In genomic region chr11:106159216-106159920, GRCm38 (mm10) we compare ENCODE assay signal across 7 mouse cellular contexts. TPM values are rescaled to one million over a fixed set of nuclear protein-coding genes. Genes with fewer than 3 reads are reported as not detected.
DNase-seq lines count a peak whose midpoint lies in the region; ATAC-seq lines count a peak whose summit lies in the region.

No protein-coding gene starts in this region.

- peak overlapping the region; percentile 99 for H3K27ac ChIP-seq in embryonic facial prominence, embryonic 10.5 days (replicated peaks)
- peak overlapping the region; percentile 99 for H3K27ac ChIP-seq in hindbrain, embryonic 10.5 days

- H3K9me3 ChIP-seq in embryonic facial prominence, embryonic 10.5 days = no peaks in the 10 kb centered on the region
- no peaks in the 10 kb centered on the region for H3K9me3 ChIP-seq in hindbrain, embryonic 10.5 days
- no peaks in the 10 kb centered on the region for H3K9me3 ChIP-seq in megakaryocyte, embryonic 14.5 days

- under 1% methylated on average over 25 of the region's 25 CpGs for WGBS in embryonic facial prominence, embryonic 10.5 days
- WGBS in hindbrain, embryonic 10.5 days = 2% methylated on average over 25 of the region's 25 CpGs

- peak; percentile 71 for ATAC-seq in CD4-positive, CD25-positive, alpha-beta regulatory T cell, adult 4 months

- H3K36me3 ChIP-seq in embryonic facial prominence, embryonic 10.5 days (replicated peaks) = peaks cover 73% of the 10 kb centered on the region
- peaks cover 68% of the 10 kb centered on the region for H3K36me3 ChIP-seq in hindbrain, embryonic 10.5 days
- peaks cover 61% of the 10 kb centered on the region for H3K36me3 ChIP-seq in megakaryocyte, embryonic 14.5 days (replicated peaks; ENCODE audit: low read length)

- peak; percentile 31 for DNase-seq in NIH3T3 (ENCODE audit: low read depth)
- peak; percentile 83 for DNase-seq in embryonic facial prominence, embryonic 10.5 days (ENCODE audit: low spot score)
- peak; percentile 67 for DNase-seq in hindbrain, embryonic 10.5 days (ENCODE audit: low spot score)
- peak; percentile 43 to 59 for DNase-seq in layer of hippocampus, postnatal 14 days (ENCODE audit: low spot score in 2 of 2)
- DNase-seq in spleen, postnatal 36 days (ENCODE audit: low spot score in 2 of 2) = peak; percentile 93 to 94

- H3K27me3 ChIP-seq in embryonic facial prominence, embryonic 10.5 days (replicated peaks; ENCODE audit: low read depth, poor library complexity, severe bottlenecking) = no peaks in the 10 kb centered on the region
- H3K27me3 ChIP-seq in hindbrain, embryonic 10.5 days (ENCODE audit: insufficient read depth, poor library complexity, severe bottlenecking) = no peaks in the 10 kb centered on the region
- peaks cover 32% of the 10 kb centered on the region for H3K27me3 ChIP-seq in megakaryocyte, embryonic 14.5 days (replicated peaks)

- H3K4me3 ChIP-seq in embryonic facial prominence, embryonic 10.5 days = peak overlapping the region; percentile 90
- H3K4me3 ChIP-seq in hindbrain, embryonic 10.5 days = peak overlapping the region; percentile 89
- H3K4me3 ChIP-seq in megakaryocyte, embryonic 14.5 days (replicated peaks) = peak overlapping the region; percentile 95

- H3K4me1 ChIP-seq in embryonic facial prominence, embryonic 10.5 days = peaks cover 58% of the 10 kb centered on the region
- peaks cover 64% of the 10 kb centered on the region for H3K4me1 ChIP-seq in hindbrain, embryonic 10.5 days (replicated peaks)
- peaks cover 68% of the 10 kb centered on the region for H3K4me1 ChIP-seq in megakaryocyte, embryonic 14.5 days

RNA-seq across cellular contexts. Expression of gene Gm10840, which starts 1.3 kb away (rescaled TPM):
- polyA plus RNA-seq in CD4-positive, CD25-positive, alpha-beta regulatory T cell, adult 4 months (2017; shearing (Covaris generic)) = not detected
- 1.5 TPM in 1 of 2 replicates, not detected in the other for polyA plus RNA-seq in embryonic facial prominence, embryonic 10.5 days (2016; fragmentation: Nextera tagmentation; extraction: Ambion mirVana)
- polyA plus RNA-seq in hindbrain, embryonic 10.5 days (2016; fragmentation: Nextera tagmentation; extraction: Ambion mirVana) = 0.67 TPM in 1 of 2 replicates, not detected in the other
- total RNA-seq in layer of hippocampus, postnatal 14 days (2021) = not detected
- not detected in 2 replicates for polyA plus RNA-seq in megakaryocyte, embryonic 14.5 days (2012; ENCODE audit: insufficient read depth, low replicate concordance)

RNA-seq across cellular contexts. Expression of gene Limd2, which starts 1.3 kb away (rescaled TPM):
- 100 to 1,000 TPM; 597 to 715 TPM for polyA plus RNA-seq in CD4-positive, CD25-positive, alpha-beta regulatory T cell, adult 4 months (2017; shearing (Covaris generic))
- polyA plus RNA-seq in embryonic facial prominence, embryonic 10.5 days (2016; fragmentation: Nextera tagmentation; extraction: Ambion mirVana) = 445 and 476 TPM in 2 replicates
- polyA plus RNA-seq in hindbrain, embryonic 10.5 days (2016; fragmentation: Nextera tagmentation; extraction: Ambion mirVana) = 366 and 418 TPM in 2 replicates
- total RNA-seq in layer of hippocampus, postnatal 14 days (2021) = 100 to 1,000 TPM; 139 to 142 TPM
- polyA plus RNA-seq in megakaryocyte, embryonic 14.5 days (2012; ENCODE audit: insufficient read depth, low replicate concordance) = 121 and 146 TPM in 2 replicates

RNA-seq across cellular contexts. Expression of gene Strada, which starts 42.6 kb away (rescaled TPM):
- polyA plus RNA-seq in CD4-positive, CD25-positive, alpha-beta regulatory T cell, adult 4 months (2017; shearing (Covaris generic)) = 10 to 100 TPM; 34.5 to 40.0 TPM
- 40.0 and 40.4 TPM in 2 replicates for polyA plus RNA-seq in embryonic facial prominence, embryonic 10.5 days (2016; fragmentation: Nextera tagmentation; extraction: Ambion mirVana)
- polyA plus RNA-seq in hindbrain, embryonic 10.5 days (2016; fragmentation: Nextera tagmentation; extraction: Ambion mirVana) = 37.8 and 46.0 TPM in 2 replicates
- 10 to 100 TPM; 28.7 to 34.2 TPM for total RNA-seq in layer of hippocampus, postnatal 14 days (2021)
- polyA plus RNA-seq in megakaryocyte, embryonic 14.5 days (2012; ENCODE audit: insufficient read depth, low replicate concordance) = 50.4 and 187 TPM in 2 replicates

RNA-seq across cellular contexts. Expression of gene Ccdc47, which starts 56.8 kb away (rescaled TPM):
- polyA plus RNA-seq in CD4-positive, CD25-positive, alpha-beta regulatory T cell, adult 4 months (2017; shearing (Covaris generic)) = 10 to 100 TPM; 92.6 to 96.6 TPM
- polyA plus RNA-seq in embryonic facial prominence, embryonic 10.5 days (2016; fragmentation: Nextera tagmentation; extraction: Ambion mirVana) = 71.2 and 72.9 TPM in 2 replicates
- 57.7 and 69.0 TPM in 2 replicates for polyA plus RNA-seq in hindbrain, embryonic 10.5 days (2016; fragmentation: Nextera tagmentation; extraction: Ambion mirVana)
- total RNA-seq in layer of hippocampus, postnatal 14 days (2021) = 10 to 100 TPM; 94.8 to 96.3 TPM
- polyA plus RNA-seq in megakaryocyte, embryonic 14.5 days (2012; ENCODE audit: insufficient read depth, low replicate concordance) = 1.4 and 4.7 TPM in 2 replicates

RNA-seq across cellular contexts. Expression of gene Ddx42, which starts 57.4 kb away (rescaled TPM):
- 100 to 1,000 TPM in 1 of 2 experiments, 10 to 100 TPM in 1; 84.7 to 135 TPM for polyA plus RNA-seq in CD4-positive, CD25-positive, alpha-beta regulatory T cell, adult 4 months (2017; shearing (Covaris generic))
- 107 and 108 TPM in 2 replicates for polyA plus RNA-seq in embryonic facial prominence, embryonic 10.5 days (2016; fragmentation: Nextera tagmentation; extraction: Ambion mirVana)
- 85.6 and 98.1 TPM in 2 replicates for polyA plus RNA-seq in hindbrain, embryonic 10.5 days (2016; fragmentation: Nextera tagmentation; extraction: Ambion mirVana)
- total RNA-seq in layer of hippocampus, postnatal 14 days (2021) = 10 to 100 TPM; 67.4 to 67.8 TPM
- polyA plus RNA-seq in megakaryocyte, embryonic 14.5 days (2012; ENCODE audit: insufficient read depth, low replicate concordance) = 4.9 and 12.1 TPM in 2 replicates

Comparison
In these comparisons a context has a peak if more than half of its experiments do, and no peak if none do; other contexts are left out.
1. Peak in every context shown above with its lines: DNase-seq, ATAC-seq, H3K4me3 ChIP-seq and H3K27ac ChIP-seq.
2. DNase-seq: peak in every context shown above with its lines; median percentile 94 in spleen, postnatal 36 days; 83 in embryonic facial prominence, embryonic 10.5 days; 67 in hindbrain, embryonic 10.5 days; 51 in layer of hippocampus, postnatal 14 days; 31 in NIH3T3.